Mouse (Mus musculus): ENCODE data around the gene Rpl39.

Gene Rpl39

GRCm38 (mm10) chrX:37067299-37067698 lies 17.9 kb downstream of the Rpl39 start:
- DNase-seq (ENCODE audit: low read depth, low spot score), result no peak

GRCm38 (mm10) chrX:37063902-37064301 lies 21.3 kb downstream of the Rpl39 start:
- no peak for DNase-seq (ENCODE audit: low read depth, low spot score)

- DNase-seq (ENCODE audit: low read depth, low spot score), result no peak
Measured at GRCm38 (mm10) chrX:37048890-37049823, 36.0 kb downstream of the Rpl39 start.

DNA sequence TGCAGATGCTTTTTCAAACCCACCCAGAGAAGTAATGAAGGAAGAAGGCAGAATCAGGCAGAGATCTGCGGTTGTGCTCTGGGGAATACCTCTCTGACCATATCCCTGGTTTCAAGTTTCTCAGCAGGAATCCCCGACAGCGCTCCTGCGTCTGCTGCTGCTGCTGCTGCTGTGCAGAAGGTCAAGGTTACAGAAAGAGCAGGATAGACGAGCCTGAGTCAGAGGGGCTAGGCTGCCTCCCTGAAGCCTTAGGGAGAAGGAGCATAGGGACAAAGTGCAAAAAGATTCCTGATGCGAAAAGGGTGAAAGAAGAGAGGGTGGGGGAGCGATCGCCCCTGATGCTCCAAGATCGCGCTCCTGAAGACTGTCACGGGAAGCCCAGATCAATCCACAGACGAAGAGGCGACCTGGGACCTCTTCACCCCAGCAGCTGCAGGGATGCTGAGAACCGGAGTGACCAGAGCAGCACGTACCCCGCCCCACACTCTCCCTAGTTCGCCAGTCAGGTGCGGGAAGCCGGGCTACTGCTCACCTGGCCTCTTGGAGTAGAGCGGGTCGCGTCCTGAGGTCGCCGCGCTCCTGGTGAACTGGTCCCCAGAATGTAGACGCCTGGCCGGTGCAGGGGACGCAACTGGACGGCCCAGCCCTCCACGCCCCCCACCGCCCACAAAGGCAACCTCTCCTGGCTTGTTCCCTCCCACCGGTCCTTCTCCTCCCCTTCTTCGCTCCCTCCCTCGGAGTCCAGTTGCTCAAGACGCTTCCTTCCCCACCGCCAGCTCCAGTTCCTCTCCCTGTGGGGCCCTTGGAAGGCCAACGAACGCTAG lies 36.9 kb downstream of the Rpl39 start, which contains the start of gene Sowahd:
Gene Sowahd (plus strand): TSS at position 780 of the 824 bp plus-strand sequence.
- no peak for DNase-seq (ENCODE audit: low read depth, low spot score)

GRCm38 (mm10) chrX:37042726-37043125 lies 42.5 kb downstream of the Rpl39 start:
- peak; percentile 68 for DNase-seq (ENCODE audit: low read depth, low spot score)

Measured in 3T3-L1 (cell line).